Mouse (Mus musculus): ENCODE measurements at regions not wholly inside any gene's neighbourhood (a gene's known extent, or its start where the extent isn't known, plus 50 kb on each side); places are given as distances from the start of the nearest gene placed in this dataset.

DNA sequence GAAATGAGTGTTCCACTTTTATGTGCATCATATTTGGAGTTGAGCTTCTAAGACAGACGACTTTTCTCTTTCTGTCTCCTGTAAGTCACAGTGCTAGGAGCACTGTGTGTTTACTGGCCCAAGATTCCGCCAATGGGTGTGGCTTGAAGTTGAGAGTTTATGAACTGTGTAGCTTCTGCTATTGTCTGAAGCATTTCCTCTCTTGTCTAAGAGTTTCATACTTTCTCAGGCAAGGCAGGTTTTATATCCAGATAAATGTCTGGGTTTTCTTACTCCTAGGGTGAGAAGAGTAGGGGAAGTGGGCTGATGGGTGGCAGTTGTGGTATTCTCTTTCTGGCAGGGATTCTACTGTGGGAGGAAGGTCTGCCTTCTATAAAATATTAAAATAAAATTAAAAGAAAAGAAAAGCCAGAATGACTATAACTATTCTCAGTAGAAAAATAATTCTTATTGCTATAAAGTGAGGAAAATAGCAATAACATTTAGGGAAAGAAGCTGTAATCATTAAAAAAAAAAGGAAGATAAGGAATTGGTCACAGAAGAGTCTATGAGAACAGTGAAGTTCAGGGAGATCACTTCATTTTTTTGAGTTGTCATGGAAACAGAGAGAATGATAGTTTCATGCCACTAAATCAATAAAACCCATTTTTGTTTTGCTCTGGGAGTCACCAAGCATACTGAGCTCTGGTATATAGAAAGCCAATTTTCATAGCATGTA, 147.9 kb upstream of the Cdkn2b start:
- no peak for TF ChIP-seq POLR2A (IDR thresholded peaks at IDR 0.05; ENCODE audit: insufficient read depth, low read depth, low read length)
- TF ChIP-seq CTCF (IDR thresholded peaks at IDR 0.05; ENCODE audit: insufficient read depth, low read depth, low read length), result no peak

All from olfactory bulb, adult 2 months (tissue).